Mouse (Mus musculus): Measurements from ENCODE around the gene Foxn3. TPM values are rescaled to one million over a fixed set of nuclear protein-coding genes. Genes with fewer than 3 reads are reported as not detected.

Gene Foxn3
- polyA plus RNA-seq, 1 experiment from 2014 or later, result 23.5 TPM

GRCm38 (mm10) chr12:99570197-99570956, 7.0 kb upstream of the Foxn3 start:
- H3K9ac ChIP-seq (ENCODE audit: low read depth, low read length), result no peak overlapping the region
- no peak overlapping the region for H3K4me3 ChIP-seq (ENCODE audit: low read depth, low read length)
- no peak for ATAC-seq (ENCODE audit: low read depth)
- H3K36me3 ChIP-seq (ENCODE audit: control insufficient read depth, insufficient read depth), result no peaks in the 10 kb centered on the region
- H3K27ac ChIP-seq (ENCODE audit: low read length), result no peak overlapping the region
- no peaks in the 10 kb centered on the region for H3K27me3 ChIP-seq (ENCODE audit: control insufficient read depth, insufficient read depth, low read depth, low read length)
- no peak overlapping the region for H3K4me2 ChIP-seq (ENCODE audit: low read depth, low read length)
- 81% methylated on average over 25 of the region's 25 CpGs for WGBS (ENCODE audit: insufficient replicate concordance)
- no peaks in the 10 kb centered on the region for H3K9me3 ChIP-seq (replicated peaks; ENCODE audit: control insufficient read depth, low read length)
- H3K4me1 ChIP-seq (ENCODE audit: control insufficient read depth, low read depth, low read length), result no peaks in the 10 kb centered on the region

DNA sequence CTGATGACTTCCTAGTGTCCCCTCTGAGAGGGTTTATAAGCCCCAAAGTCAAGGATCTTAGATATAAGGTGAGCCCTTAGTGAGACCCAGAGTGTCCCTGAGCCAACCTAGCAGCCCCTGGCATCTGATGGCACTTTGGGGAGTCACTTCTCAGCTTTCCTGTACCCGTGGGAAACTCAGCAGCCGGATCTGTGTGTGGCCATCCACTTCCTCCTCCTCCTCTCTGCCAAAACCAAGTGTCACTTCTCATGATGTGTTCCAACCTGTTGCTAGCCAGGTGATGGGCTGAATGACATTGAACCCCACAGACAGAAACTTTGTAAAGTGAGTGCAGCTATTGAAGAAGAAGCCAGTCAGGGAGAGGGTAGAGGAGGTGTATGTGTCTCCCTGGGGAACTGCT, 2.2 kb upstream of the Foxn3 start:
- 30% methylated on average over 2 of the region's 2 CpGs for WGBS (ENCODE audit: insufficient replicate concordance)
- H3K36me3 ChIP-seq (ENCODE audit: control insufficient read depth, insufficient read depth), result no peaks in the 10 kb centered on the region
- no peak for ATAC-seq (ENCODE audit: low read depth)
- no peak overlapping the region for H3K9ac ChIP-seq (ENCODE audit: low read depth, low read length)
- no peaks in the 10 kb centered on the region for H3K27me3 ChIP-seq (ENCODE audit: control insufficient read depth, insufficient read depth, low read depth, low read length)
- no peaks in the 10 kb centered on the region for H3K9me3 ChIP-seq (replicated peaks; ENCODE audit: control insufficient read depth, low read length)
- H3K4me3 ChIP-seq (ENCODE audit: low read depth, low read length), result no peak overlapping the region
- H3K4me2 ChIP-seq (ENCODE audit: low read depth, low read length), result no peak overlapping the region
- no peak overlapping the region for H3K27ac ChIP-seq (ENCODE audit: low read length)
- H3K4me1 ChIP-seq (ENCODE audit: control insufficient read depth, low read depth, low read length), result peaks cover 14% of the 10 kb centered on the region

GRCm38 (mm10) chr12:99564301-99564910, 1.0 kb upstream of the Foxn3 start:
- Histone ChIP-seq H3K4me3 (ENCODE audit: low read depth, low read length) (no peak overlapping the region), H3K4me1 (ENCODE audit: control insufficient read depth, low read depth, low read length) (peaks cover 19% of the 10 kb centered on the region), H3K9me3 (replicated peaks; ENCODE audit: control insufficient read depth, low read length) (no peaks in the 10 kb centered on the region), H3K4me2 (ENCODE audit: low read depth, low read length) (peak overlapping the region; percentile 88; the same call in 1 of the 2 replicates), H3K9ac (ENCODE audit: low read depth, low read length) (no peak overlapping the region), H3K27me3 (ENCODE audit: control insufficient read depth, insufficient read depth, low read depth, low read length) (no peaks in the 10 kb centered on the region), H3K27ac (ENCODE audit: low read length) (0 out of 2 replicates have a peak overlapping the region, but pooled peaks have one; percentile 12), H3K36me3 (ENCODE audit: control insufficient read depth, insufficient read depth) (no peaks in the 10 kb centered on the region)
- WGBS (ENCODE audit: insufficient replicate concordance), result 17% methylated on average over 9 of the region's 9 CpGs
- no peak for ATAC-seq (ENCODE audit: low read depth)

GRCm38 (mm10) chr12:99562867-99563189, 554 bp downstream of the Foxn3 start:
- H3K36me3 ChIP-seq (ENCODE audit: control insufficient read depth, insufficient read depth), result no peaks in the 10 kb centered on the region
- peak overlapping the region; percentile 77 for H3K4me3 ChIP-seq (ENCODE audit: low read depth, low read length)
- H3K27ac ChIP-seq (ENCODE audit: low read length), result peak overlapping the region; percentile 70; the same call in 1 of the 2 replicates
- H3K9ac ChIP-seq (ENCODE audit: low read depth, low read length), result peak overlapping the region; percentile 80; the same call in 1 of the 2 replicates
- under 1% methylated on average over 10 of the region's 10 CpGs for WGBS (ENCODE audit: insufficient replicate concordance)
- no peaks in the 10 kb centered on the region for H3K27me3 ChIP-seq (ENCODE audit: control insufficient read depth, insufficient read depth, low read depth, low read length)
- peak overlapping the region; percentile 88 for H3K4me2 ChIP-seq (ENCODE audit: low read depth, low read length)
- ATAC-seq (ENCODE audit: low read depth), result no peak
- H3K9me3 ChIP-seq (replicated peaks; ENCODE audit: control insufficient read depth, low read length), result no peaks in the 10 kb centered on the region
- H3K4me1 ChIP-seq (ENCODE audit: control insufficient read depth, low read depth, low read length), result peaks cover 23% of the 10 kb centered on the region

DNA sequence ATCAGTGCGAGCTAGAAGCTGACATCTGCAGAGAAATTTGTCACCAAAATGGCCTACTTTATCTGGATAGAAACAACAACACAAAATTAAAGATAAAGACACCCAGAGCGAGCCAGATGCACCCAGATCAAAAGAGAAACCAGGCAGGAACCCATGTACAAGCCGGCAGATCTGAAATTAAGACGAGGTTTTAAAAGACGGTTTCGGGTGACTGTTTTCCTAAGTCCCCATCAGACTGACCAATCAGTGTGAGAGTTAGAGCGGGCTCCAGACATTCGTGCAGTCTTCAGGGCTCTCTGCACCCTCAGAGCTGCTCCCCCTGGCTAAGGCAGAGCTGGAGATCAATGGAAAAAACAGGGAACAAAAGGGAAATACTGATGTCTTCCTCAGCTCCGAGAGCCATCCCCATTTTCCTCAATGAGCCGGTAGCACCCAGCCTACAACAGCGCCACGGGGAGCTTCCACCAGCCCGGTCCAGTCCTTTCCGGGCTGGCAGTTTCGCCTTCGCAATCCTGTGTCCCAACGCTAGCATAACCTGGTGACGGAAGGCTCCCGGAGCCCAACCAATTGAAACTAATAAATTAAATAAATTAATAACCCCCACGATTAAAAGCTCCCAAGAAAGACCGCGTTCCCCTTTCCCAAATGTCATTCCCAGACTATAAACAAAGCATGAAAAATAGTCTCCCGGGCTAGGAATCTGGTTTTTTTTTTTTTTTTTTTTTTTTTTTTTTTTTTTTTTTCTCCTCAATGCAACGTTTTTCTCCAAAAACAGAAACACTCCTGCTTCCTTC, 1.1 kb downstream of the Foxn3 start:
- ATAC-seq (ENCODE audit: low read depth), result peak; percentile 62
- Histone ChIP-seq H3K27me3 (ENCODE audit: control insufficient read depth, insufficient read depth, low read depth, low read length) (no peaks in the 10 kb centered on the region), H3K4me3 (ENCODE audit: low read depth, low read length) (peak overlapping the region; percentile 77), H3K36me3 (ENCODE audit: control insufficient read depth, insufficient read depth) (no peaks in the 10 kb centered on the region), H3K27ac (ENCODE audit: low read length) (peak overlapping the region; percentile 70), H3K4me2 (ENCODE audit: low read depth, low read length) (peak overlapping the region; percentile 88), H3K9ac (ENCODE audit: low read depth, low read length) (peak overlapping the region; percentile 66), H3K4me1 (ENCODE audit: control insufficient read depth, low read depth, low read length) (peaks cover 23% of the 10 kb centered on the region), H3K9me3 (replicated peaks; ENCODE audit: control insufficient read depth, low read length) (no peaks in the 10 kb centered on the region)
- WGBS (ENCODE audit: insufficient replicate concordance), result under 1% methylated on average over 24 of the region's 24 CpGs

- peak overlapping the region; percentile 26; the same call in 1 of the 2 replicates for H3K27ac ChIP-seq (ENCODE audit: low read length)
- H3K4me2 ChIP-seq (ENCODE audit: low read depth, low read length), result peak overlapping the region; percentile 88
- H3K9ac ChIP-seq (ENCODE audit: low read depth, low read length), result no peak overlapping the region
- no peaks in the 10 kb centered on the region for H3K9me3 ChIP-seq (replicated peaks; ENCODE audit: control insufficient read depth, low read length)
- no peak for ATAC-seq (ENCODE audit: low read depth)
- no peaks in the 10 kb centered on the region for H3K36me3 ChIP-seq (ENCODE audit: control insufficient read depth, insufficient read depth)
- H3K27me3 ChIP-seq (ENCODE audit: control insufficient read depth, insufficient read depth, low read depth, low read length), result no peaks in the 10 kb centered on the region
- 4% methylated on average over 3 of the region's 3 CpGs for WGBS (ENCODE audit: insufficient replicate concordance)
- peak overlapping the region; percentile 77; the same call in 1 of the 2 replicates for H3K4me3 ChIP-seq (ENCODE audit: low read depth, low read length)
- H3K4me1 ChIP-seq (ENCODE audit: control insufficient read depth, low read depth, low read length), result peaks cover 23% of the 10 kb centered on the region
Observed at GRCm38 (mm10) chr12:99561333-99561766, 2.0 kb downstream of the Foxn3 start.

GRCm38 (mm10) chr12:99560701-99561332, 2.6 kb downstream of the Foxn3 start:
- peaks cover 23% of the 10 kb centered on the region for H3K4me1 ChIP-seq (ENCODE audit: control insufficient read depth, low read depth, low read length)
- H3K27ac ChIP-seq (ENCODE audit: low read length), result peak overlapping the region; percentile 26; the same call in 1 of the 2 replicates
- ATAC-seq (ENCODE audit: low read depth), result no peak
- 8% methylated on average over 11 of the region's 11 CpGs for WGBS (ENCODE audit: insufficient replicate concordance)
- peak overlapping the region; percentile 1; the same call in 1 of the 2 replicates for H3K4me3 ChIP-seq (ENCODE audit: low read depth, low read length)
- H3K9me3 ChIP-seq (replicated peaks; ENCODE audit: control insufficient read depth, low read length), result no peaks in the 10 kb centered on the region
- H3K4me2 ChIP-seq (ENCODE audit: low read depth, low read length), result peak overlapping the region; percentile 88
- H3K36me3 ChIP-seq (ENCODE audit: control insufficient read depth, insufficient read depth), result no peaks in the 10 kb centered on the region
- no peak overlapping the region for H3K9ac ChIP-seq (ENCODE audit: low read depth, low read length)
- no peaks in the 10 kb centered on the region for H3K27me3 ChIP-seq (ENCODE audit: control insufficient read depth, insufficient read depth, low read depth, low read length)

DNA sequence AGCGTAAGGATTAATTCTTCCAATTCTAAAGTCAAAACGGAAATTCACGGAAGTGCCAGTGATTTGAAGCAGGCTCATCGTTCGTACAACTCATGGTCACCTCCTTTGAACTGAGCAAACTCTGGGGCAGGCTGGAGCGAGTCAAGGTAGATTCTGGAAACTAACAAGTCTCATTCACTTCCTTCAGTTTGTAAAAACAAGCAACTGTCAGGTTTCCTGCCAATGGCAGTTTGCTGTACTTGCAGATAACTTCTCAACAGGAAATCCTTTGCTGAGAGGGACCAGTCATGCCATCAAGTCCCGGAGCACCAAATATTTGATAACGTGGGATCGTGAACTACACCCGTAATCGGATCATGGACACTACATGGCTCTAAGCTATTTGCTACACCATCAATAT, 3.9 kb downstream of the Foxn3 start:
- 10% methylated on average over 11 of the region's 11 CpGs for WGBS (ENCODE audit: insufficient replicate concordance)
- Histone ChIP-seq H3K9me3 (replicated peaks; ENCODE audit: control insufficient read depth, low read length) (no peaks in the 10 kb centered on the region), H3K4me3 (ENCODE audit: low read depth, low read length) (no peak overlapping the region), H3K9ac (ENCODE audit: low read depth, low read length) (no peak overlapping the region), H3K27ac (ENCODE audit: low read length) (no peak overlapping the region), H3K4me2 (ENCODE audit: low read depth, low read length) (no peak overlapping the region), H3K27me3 (ENCODE audit: control insufficient read depth, insufficient read depth, low read depth, low read length) (no peaks in the 10 kb centered on the region), H3K4me1 (ENCODE audit: control insufficient read depth, low read depth, low read length) (peaks cover 22% of the 10 kb centered on the region), H3K36me3 (ENCODE audit: control insufficient read depth, insufficient read depth) (no peaks in the 10 kb centered on the region)
- no peak for ATAC-seq (ENCODE audit: low read depth)
